Mouse (Mus musculus): ENCODE data around the gene Mtmr11. TPM values are rescaled to one million over a fixed set of nuclear protein-coding genes. Genes with fewer than 3 reads are reported as not detected.

Gene Mtmr11
- polyA plus RNA-seq, 1 experiment from 2014 or later: 13.0 TPM

- ATAC-seq (ENCODE audit: insufficient read depth) (no peak), DNase-seq (peak; percentile 4)
- Histone ChIP-seq H3K4me2 (no peak overlapping the region), H3K9ac (no peak overlapping the region), H3K4me3 (ENCODE audit: low read depth, low read length) (no peak overlapping the region), H3K27me3 (ENCODE audit: insufficient read depth, low read length) (no peaks in the 10 kb centered on the region), H3K36me3 (ENCODE audit: insufficient read depth) (peaks cover 9% of the 10 kb centered on the region; the same call in 1 of the 2 replicates), H3K4me1 (ENCODE audit: insufficient read depth) (no peaks in the 10 kb centered on the region), H3K27ac (ENCODE audit: low read depth) (no peak overlapping the region), H3K9me3 (ENCODE audit: low read depth, low read length) (no peaks in the 10 kb centered on the region)
- 31% methylated on average over 11 of the region's 11 CpGs for whole genome bisulfite sequencing
- TF ChIP-seq CTCF (IDR thresholded peaks at IDR 0.05; ENCODE audit: low read depth): no peak
Observed at GRCm38 (mm10) chr3:96133327-96133905, 28.4 kb upstream of the Mtmr11 start.

GRCm38 (mm10) chr3:96135011-96135410, 26.8 kb upstream of the Mtmr11 start:
- H3K9ac ChIP-seq: no peak overlapping the region
- no peaks in the 10 kb centered on the region for H3K4me1 ChIP-seq (ENCODE audit: insufficient read depth)
- H3K4me2 ChIP-seq: no peak overlapping the region
- H3K9me3 ChIP-seq (ENCODE audit: low read depth, low read length): no peaks in the 10 kb centered on the region
- H3K27me3 ChIP-seq (ENCODE audit: insufficient read depth, low read length): no peaks in the 10 kb centered on the region
- 55% methylated on average over 3 of the region's 3 CpGs for WGBS
- DNase-seq (no peak), ATAC-seq (ENCODE audit: insufficient read depth) (no peak)
- H3K36me3 ChIP-seq (ENCODE audit: insufficient read depth): peaks cover 12% of the 10 kb centered on the region
- H3K4me3 ChIP-seq (ENCODE audit: low read depth, low read length): no peak overlapping the region
- no peak for TF ChIP-seq CTCF (IDR thresholded peaks at IDR 0.05; ENCODE audit: low read depth)
- no peak overlapping the region for H3K27ac ChIP-seq (ENCODE audit: low read depth)

GRCm38 (mm10) chr3:96147950-96148349, 13.9 kb upstream of the Mtmr11 start:
- TF ChIP-seq CTCF (IDR thresholded peaks at IDR 0.05; ENCODE audit: low read depth): peak; percentile 76
- H3K27ac ChIP-seq (ENCODE audit: low read depth): no peak overlapping the region
- no peaks in the 10 kb centered on the region for H3K27me3 ChIP-seq (ENCODE audit: insufficient read depth, low read length)
- no peak overlapping the region for H3K9ac ChIP-seq
- H3K9me3 ChIP-seq (ENCODE audit: low read depth, low read length): no peaks in the 10 kb centered on the region
- no peak overlapping the region for H3K4me2 ChIP-seq
- H3K4me1 ChIP-seq (ENCODE audit: insufficient read depth): no peaks in the 10 kb centered on the region
- no peak overlapping the region for H3K4me3 ChIP-seq (ENCODE audit: low read depth, low read length)
- WGBS: 18% methylated on average over 5 of the region's 5 CpGs
- peak; percentile 90 for DNase-seq
- no peak for ATAC-seq (ENCODE audit: insufficient read depth)
- H3K36me3 ChIP-seq (ENCODE audit: insufficient read depth): peaks cover 67% of the 10 kb centered on the region

GRCm38 (mm10) chr3:96151836-96152235, 10.0 kb upstream of the Mtmr11 start:
- H3K27ac ChIP-seq (ENCODE audit: low read depth): no peak overlapping the region
- DNase-seq (no peak), ATAC-seq (ENCODE audit: insufficient read depth) (no peak)
- no peak for TF ChIP-seq CTCF (IDR thresholded peaks at IDR 0.05; ENCODE audit: low read depth)
- no peak overlapping the region for H3K9ac ChIP-seq
- H3K4me3 ChIP-seq (ENCODE audit: low read depth, low read length): no peak overlapping the region
- H3K4me1 ChIP-seq (ENCODE audit: insufficient read depth): no peaks in the 10 kb centered on the region
- 82% methylated on average over 7 of the region's 7 CpGs for whole genome bisulfite sequencing
- peaks cover 69% of the 10 kb centered on the region for H3K36me3 ChIP-seq (ENCODE audit: insufficient read depth)
- H3K9me3 ChIP-seq (ENCODE audit: low read depth, low read length): no peaks in the 10 kb centered on the region
- H3K4me2 ChIP-seq: no peak overlapping the region
- no peaks in the 10 kb centered on the region for H3K27me3 ChIP-seq (ENCODE audit: insufficient read depth, low read length)

GRCm38 (mm10) chr3:96152611-96153010, 9.2 kb upstream of the Mtmr11 start:
- H3K4me2 ChIP-seq: no peak overlapping the region
- no peaks in the 10 kb centered on the region for H3K4me1 ChIP-seq (ENCODE audit: insufficient read depth)
- WGBS: 90% methylated on average over 5 of the region's 5 CpGs
- ATAC-seq (ENCODE audit: insufficient read depth): no peak
- no peak overlapping the region for H3K4me3 ChIP-seq (ENCODE audit: low read depth, low read length)
- no peak for DNase-seq
- H3K27ac ChIP-seq (ENCODE audit: low read depth): no peak overlapping the region
- no peak for TF ChIP-seq CTCF (IDR thresholded peaks at IDR 0.05; ENCODE audit: low read depth)
- peaks cover 69% of the 10 kb centered on the region for H3K36me3 ChIP-seq (ENCODE audit: insufficient read depth)
- no peak overlapping the region for H3K9ac ChIP-seq
- no peaks in the 10 kb centered on the region for H3K27me3 ChIP-seq (ENCODE audit: insufficient read depth, low read length)
- H3K9me3 ChIP-seq (ENCODE audit: low read depth, low read length): no peaks in the 10 kb centered on the region

- Histone ChIP-seq H3K36me3 (ENCODE audit: insufficient read depth) (peaks cover 57% of the 10 kb centered on the region), H3K27me3 (ENCODE audit: insufficient read depth, low read length) (no peaks in the 10 kb centered on the region), H3K9ac (no peak overlapping the region), H3K4me3 (ENCODE audit: low read depth, low read length) (no peak overlapping the region), H3K9me3 (ENCODE audit: low read depth, low read length) (no peaks in the 10 kb centered on the region), H3K27ac (ENCODE audit: low read depth) (no peak overlapping the region), H3K4me2 (no peak overlapping the region), H3K4me1 (ENCODE audit: insufficient read depth) (peaks cover 9% of the 10 kb centered on the region; the same call in 1 of the 2 replicates)
- no peak for DNase-seq
- ATAC-seq (ENCODE audit: insufficient read depth): no peak
- no peak for TF ChIP-seq CTCF (IDR thresholded peaks at IDR 0.05; ENCODE audit: low read depth)
- WGBS: 77% methylated on average over 8 of the region's 8 CpGs
Observed at GRCm38 (mm10) chr3:96155501-96155900, 6.3 kb upstream of the Mtmr11 start.

- Histone ChIP-seq H3K36me3 (ENCODE audit: insufficient read depth) (peaks cover 16% of the 10 kb centered on the region), H3K4me3 (ENCODE audit: low read depth, low read length) (no peak overlapping the region), H3K4me1 (ENCODE audit: insufficient read depth) (peaks cover 10% of the 10 kb centered on the region), H3K27me3 (ENCODE audit: insufficient read depth, low read length) (no peaks in the 10 kb centered on the region), H3K9me3 (ENCODE audit: low read depth, low read length) (no peaks in the 10 kb centered on the region), H3K27ac (ENCODE audit: low read depth) (0 out of 2 replicates have a peak overlapping the region, but pooled peaks have one; percentile 5), H3K4me2 (peak overlapping the region; percentile 92; the same call in 1 of the 2 replicates), H3K9ac (no peak overlapping the region)
- WGBS: 66% methylated on average over 4 of the region's 4 CpGs
- TF ChIP-seq CTCF (IDR thresholded peaks at IDR 0.05; ENCODE audit: low read depth): no peak
- DNase-seq (no peak), ATAC-seq (ENCODE audit: insufficient read depth) (no peak)
Observed at GRCm38 (mm10) chr3:96159820-96160219, 2.0 kb upstream of the Mtmr11 start.
